Mouse (Mus musculus): ENCODE data around the gene Ntrk2. TPM values are rescaled to one million over a fixed set of nuclear protein-coding genes. Genes with fewer than 3 reads are reported as not detected.

The Ntrk2 gene
- 3.2 and 3.8 TPM in 2 replicates for polyA plus RNA-seq (2012; rRNA removed)

DNA sequence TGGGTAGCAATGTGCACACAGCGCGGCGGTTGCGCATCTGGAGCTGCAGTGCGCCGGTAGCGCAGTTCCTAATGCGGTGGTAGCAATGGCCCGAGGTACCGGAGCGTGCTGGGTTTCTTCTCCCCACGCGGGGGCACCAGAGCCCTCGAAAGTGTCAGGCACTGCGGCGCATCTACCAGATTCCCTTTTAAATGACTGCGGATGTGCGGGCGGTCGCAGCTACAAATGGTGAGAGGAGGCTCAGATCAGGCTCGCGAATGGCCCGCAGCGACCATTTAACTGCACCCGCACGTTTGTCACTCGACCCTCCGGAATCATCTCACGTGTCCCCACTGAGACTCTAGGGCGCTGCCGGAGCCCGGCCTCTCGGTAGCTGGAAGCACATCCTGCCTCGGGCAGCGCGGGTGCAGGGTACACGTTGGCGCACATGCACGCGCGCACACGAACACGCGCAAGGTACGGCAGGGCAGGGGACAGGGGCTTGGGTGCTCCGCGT lies at the start of gene Ntrk2:
Gene Ntrk2 (plus strand): TSS at position 173 of the 496 bp plus-strand sequence.
- peak; percentile 62 for DNase-seq (ENCODE audit: low spot score)

DNA sequence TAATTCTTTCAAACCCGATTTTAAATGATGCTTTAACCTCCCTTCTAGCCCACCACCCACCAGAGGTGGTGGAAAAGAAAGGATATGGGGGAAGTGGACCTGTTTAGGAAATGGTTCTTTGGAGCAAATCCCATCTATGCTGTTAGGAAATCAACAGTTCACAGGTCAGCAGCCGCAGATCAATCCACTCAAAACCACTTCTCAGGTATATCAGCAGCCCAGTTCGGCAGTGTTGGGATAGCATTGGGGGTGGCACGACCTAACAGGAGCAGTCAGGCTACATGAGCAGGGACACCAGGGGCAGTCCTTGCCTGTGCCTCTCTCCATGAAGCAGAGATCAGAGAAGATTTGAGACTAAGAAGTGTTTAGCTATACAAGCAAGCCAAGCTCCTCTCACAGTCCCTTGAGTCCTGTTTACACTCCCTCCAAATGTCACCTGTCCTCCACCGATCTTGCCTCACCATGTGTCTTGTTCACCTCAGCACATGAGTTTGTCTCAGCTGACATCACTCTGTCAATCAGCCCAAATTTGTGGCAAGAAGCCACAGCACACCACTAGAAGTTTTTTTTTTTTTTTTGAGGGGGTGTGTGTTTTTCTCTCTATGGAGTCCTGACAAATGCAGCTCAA lies 45.3 kb upstream of the Ntrk2 start:
- no peak for DNase-seq (ENCODE audit: low spot score)

DNA sequence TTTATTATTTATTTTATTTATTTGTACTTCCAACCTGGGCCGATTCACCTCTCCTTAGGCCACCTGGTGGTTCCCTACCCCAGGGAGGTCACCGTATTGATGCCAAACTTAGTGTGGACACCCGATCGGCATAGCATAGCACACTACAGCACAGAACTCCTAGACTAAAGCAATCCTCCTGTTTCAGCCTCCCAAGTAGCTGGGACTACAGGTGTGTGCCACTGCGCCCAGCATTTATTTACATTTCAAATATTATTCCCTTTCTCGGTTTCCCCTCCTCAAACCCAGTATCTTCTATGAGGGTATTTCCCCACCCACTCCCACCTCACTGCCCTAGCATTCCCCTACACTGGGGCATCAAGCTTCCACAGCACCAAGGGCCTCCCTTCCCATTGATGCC lies 38.1 kb upstream of the Ntrk2 start:
- DNase-seq (ENCODE audit: low spot score): no peak

DNA sequence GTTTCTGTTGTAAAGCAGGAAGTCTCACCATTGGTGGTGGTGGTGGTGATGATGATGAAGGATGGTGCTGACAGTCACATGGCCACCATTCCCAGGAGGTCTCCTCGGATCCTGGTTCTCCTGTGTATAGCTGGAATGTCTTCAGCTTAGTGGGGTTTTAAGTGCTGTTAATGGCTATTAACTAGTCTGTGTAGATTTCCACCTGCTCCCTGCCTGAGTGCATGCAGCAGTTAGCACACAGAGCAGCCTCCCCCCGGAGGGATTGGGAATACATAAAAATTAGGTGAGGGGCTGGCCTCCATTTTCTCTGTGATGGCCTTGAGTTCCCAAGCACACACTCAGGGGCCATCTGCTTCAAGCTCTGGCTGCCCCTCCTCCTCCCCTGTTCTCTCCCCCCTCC lies 36.9 kb upstream of the Ntrk2 start:
- no peak for DNase-seq (ENCODE audit: low spot score)

DNA sequence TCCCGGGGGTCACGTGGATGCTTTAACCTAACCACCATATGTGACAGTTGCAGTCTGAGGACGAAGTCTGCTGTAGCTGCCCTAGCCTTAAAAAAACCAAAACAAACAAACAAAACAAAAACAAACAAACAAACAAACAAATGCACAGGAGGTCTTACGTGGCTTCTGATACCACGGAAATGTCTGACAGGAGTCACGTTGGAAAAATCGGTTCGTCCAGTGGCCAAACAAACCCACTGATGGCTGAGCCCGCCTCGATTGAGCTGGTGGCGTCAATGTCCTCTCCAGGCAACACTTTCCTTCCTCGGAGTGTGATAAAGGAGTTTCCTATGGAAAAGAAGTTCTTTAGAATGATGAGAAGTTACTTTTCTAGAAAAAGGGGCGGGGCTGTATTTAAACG lies 27.1 kb upstream of the Ntrk2 start:
- DNase-seq (ENCODE audit: low spot score): no peak

DNA sequence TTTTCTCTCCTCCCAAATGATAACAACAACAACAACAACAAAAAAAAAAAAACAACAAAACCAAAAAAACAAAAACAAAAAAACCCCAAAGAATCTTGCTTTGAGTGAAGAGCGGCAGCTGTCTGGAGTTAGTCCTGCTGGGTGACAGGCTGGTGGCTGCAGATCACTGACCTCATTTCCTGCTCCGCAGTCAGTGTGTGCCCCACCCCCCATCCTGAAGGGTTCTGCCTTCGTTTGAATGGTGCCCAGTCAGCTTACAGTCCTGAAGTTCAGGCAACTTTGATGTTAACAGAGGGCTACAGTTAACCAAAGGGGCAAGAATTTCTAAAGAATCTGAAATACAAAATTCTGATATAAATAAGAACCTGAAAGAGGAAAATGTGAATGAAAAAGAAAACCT lies 19.9 kb upstream of the Ntrk2 start:
- DNase-seq (ENCODE audit: low spot score): no peak

DNA sequence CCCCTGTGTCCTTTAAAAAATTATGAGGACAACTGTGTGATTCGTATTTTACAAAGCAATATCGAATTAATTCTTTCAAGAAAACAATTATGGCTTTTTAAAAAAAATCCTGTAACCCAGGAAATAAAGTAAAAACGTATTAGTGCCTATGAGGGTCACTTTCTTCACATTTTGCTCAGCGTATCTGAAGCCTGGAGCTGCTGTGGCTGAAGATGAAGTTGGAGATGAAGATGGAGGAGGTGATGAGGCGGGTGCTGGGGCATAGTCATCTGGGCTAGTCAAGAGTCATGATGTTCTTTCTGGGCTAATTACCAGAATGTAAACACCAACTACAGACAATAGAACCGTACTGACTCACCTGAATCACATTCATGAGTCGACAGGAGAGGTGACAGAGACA lies 15.6 kb upstream of the Ntrk2 start:
- no peak for DNase-seq (ENCODE audit: low spot score)

GRCm38 (mm10) chr13:58797386-58797785 lies 9.0 kb upstream of the Ntrk2 start:
- DNase-seq (ENCODE audit: low spot score): no peak

GRCm38 (mm10) chr13:58801291-58801690 lies 5.1 kb upstream of the Ntrk2 start:
- DNase-seq (ENCODE audit: low spot score): no peak

DNA sequence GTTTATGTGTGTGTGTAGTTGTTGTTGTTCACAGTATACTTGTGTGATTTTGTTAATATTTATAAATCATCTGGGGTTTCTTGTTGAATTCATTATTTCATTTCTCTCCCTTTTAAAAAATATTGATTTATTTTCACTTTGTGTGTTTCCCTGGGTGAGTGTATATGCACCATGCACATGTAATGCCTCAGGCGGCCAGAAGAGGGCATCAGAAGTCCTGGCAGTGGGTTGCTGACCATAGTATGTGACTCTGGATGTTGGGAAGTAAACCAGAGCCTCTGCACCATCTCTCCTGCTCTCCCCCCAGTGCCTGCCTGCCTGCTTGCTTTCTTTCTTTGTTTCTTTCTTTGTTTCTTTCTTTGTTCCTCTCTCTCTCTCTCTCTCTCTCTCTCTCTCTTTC lies 2.5 kb upstream of the Ntrk2 start:
- DNase-seq (ENCODE audit: low spot score): no peak

DNA sequence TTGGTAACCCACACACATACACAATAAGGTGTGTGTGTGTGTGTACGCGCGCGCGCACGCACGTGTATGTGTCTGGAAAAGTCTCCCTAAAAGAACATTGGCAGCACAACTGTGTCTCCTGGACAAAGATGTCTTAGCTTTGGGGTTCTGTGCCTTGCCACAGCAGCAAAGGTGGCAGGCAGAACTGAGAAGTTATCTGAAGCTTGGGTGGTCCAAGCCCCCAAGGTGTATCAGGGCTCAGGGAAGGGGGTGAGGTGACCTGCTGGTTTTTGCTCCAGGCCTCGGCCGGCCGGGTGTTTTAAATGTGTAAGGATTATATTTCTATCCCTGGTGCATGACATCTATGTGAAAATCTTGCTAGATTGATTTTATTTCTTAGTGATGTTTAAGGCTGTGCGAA lies 536 bp upstream of the Ntrk2 start:
- DNase-seq (ENCODE audit: low spot score): no peak

DNA sequence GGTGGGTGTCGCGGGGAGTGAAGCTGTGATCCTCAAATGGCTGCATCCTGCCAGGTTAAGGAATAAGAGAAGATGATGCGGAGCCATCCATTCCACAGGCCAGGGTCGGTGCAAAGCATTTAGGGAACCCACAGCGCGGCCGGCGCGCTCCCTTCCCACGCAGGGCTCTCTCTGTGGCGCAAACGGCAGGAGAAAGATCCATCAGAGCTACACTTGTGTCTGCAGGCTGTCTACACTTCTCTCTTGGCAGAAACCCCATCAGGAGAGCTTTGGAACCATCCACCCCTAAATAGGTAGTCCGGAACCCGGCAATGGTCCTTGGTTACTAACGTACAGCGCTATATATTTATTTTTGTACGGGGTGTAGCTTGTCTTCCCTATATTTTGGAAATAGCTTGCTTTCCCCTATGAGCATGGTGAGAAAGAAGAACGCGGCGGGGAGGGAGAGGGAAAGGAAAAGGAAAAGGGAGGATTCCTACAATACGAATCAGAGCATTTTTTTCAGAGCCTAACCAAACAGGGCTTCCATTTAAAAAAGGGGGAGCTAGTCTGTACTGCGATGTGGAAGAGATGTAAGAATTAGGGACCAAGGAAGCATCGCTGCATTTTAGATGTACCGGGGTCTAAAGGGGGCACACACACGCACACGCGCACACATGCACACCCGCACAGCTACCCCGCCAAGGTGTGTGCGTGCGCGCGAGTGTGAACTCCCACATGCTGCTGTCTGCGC lies 693 bp downstream of the Ntrk2 start:
- DNase-seq (ENCODE audit: low spot score): no peak

DNA sequence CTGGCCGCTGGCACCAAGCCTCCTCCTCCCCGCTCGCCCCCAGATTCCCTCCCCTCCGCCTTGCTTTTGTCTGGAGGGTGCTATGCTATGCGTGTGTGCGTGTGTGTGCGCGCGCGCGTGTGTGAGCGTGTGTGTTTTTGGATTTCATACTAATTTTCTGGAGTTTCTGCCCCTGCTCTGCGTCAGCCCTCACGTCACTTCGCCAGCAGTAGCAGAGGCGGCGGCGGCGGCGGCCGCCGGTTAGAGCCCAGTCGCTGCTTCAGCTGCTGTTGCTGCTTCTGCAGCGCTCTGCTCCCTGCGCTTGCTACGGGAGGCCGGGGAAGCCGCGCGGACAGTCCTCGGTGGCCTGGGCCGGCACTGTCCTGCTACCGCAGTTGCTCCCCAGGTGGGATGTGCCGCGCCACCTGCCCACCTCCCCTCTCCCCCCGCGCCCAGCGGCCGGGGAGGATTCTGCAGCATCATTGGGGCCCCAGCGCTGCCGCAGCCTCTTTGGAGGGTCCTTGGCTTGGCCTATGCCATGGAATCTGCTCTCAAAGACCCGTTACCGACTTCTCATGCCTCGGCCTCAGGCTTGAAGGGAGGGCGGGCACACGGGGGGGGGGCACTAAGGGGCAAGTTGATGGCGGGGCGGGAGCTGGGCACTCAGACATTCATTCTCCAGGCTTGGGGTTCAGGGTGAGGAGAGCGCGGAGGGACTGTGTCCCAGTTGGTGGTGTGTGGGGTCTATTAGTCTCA lies 1.4 kb downstream of the Ntrk2 start:
- DNase-seq (ENCODE audit: low spot score): peak; percentile 22

- DNase-seq (ENCODE audit: low spot score): peak; percentile 22
Measured at GRCm38 (mm10) chr13:58808381-58808821, 2.0 kb downstream of the Ntrk2 start.

DNA sequence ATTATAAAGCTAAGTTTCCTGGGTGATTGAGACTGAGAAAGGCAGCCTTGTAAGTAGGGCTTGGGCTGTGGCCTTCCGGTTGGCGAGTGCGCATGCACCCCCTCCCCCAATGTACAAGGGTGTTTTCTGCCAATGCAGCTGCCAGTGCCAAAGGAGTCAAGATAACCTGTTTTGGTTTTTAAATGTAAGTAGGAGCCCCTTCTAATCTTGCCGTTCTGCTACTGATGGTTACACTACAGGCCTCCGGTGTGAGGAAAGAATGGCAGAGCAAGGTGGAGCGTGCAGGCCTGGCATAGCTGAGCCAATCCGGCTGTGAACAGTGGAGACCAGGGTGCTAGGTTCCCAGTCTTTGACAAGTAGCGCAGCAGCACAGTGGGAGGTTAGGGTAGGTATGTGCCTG lies 3.6 kb downstream of the Ntrk2 start:
- no peak for DNase-seq (ENCODE audit: low spot score)

DNA sequence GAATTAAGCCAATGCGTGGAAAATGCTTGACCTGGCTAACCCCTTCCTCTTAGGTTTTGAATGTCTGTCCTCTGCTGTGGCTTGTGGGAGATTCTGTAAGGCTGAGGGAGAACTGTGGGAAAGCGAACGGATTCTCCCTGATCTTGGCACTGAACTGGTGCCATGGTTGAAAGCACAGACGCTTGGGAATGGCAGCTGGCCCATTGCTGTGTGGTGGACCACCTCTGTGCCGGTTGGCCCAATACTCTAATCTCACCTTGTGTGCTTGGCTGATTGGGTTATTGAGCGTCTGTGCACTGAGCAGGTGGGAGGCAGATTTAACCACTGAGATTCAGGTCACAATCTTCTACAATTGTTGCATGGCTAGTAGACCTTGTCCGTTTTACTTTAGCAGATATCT lies 18.4 kb downstream of the Ntrk2 start:
- DNase-seq (ENCODE audit: low spot score): no peak

DNA sequence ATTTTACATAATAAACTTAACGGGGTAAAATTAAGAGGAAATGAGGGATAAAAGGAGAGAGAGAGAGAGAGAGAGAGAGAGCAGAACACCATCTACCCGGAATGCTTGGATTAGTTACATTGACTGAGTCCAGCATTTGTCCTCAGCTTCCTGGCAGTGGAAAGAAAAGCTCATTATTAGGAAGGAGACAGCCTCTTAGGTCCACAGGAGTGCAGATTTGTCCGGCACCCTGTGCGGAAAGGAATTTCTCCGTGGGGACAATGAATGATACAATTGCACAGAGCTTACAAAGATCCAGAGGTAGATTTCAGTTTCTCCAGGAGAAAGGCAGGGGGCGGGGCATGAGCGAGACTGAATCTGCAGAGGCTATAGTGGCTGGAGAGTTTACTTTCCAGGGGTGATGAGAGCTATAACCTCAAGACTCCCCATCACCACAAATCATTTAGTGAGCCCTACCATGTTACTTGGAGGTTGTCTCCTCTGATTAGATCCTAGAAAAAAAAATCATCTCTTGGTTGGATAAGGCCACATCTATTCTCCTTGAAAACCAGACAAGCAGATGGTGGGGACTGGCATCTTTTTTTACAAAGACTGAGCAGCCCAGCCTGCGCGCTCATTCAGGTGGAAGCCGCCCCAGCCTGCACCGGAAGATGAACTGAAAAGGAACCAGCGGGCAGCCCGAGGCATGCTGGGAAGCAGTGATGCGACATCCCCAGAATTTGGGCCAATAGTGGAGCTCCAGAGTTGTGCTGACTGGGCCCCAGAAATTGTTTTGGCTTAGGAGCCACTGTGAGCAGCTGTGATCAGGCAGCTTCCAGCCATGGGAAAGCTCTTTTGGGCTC lies 20.2 kb downstream of the Ntrk2 start:
- no peak for DNase-seq (ENCODE audit: low spot score)

- DNase-seq (ENCODE audit: low spot score): no peak
Measured at GRCm38 (mm10) chr13:58831999-58832398, 25.6 kb downstream of the Ntrk2 start.

DNA sequence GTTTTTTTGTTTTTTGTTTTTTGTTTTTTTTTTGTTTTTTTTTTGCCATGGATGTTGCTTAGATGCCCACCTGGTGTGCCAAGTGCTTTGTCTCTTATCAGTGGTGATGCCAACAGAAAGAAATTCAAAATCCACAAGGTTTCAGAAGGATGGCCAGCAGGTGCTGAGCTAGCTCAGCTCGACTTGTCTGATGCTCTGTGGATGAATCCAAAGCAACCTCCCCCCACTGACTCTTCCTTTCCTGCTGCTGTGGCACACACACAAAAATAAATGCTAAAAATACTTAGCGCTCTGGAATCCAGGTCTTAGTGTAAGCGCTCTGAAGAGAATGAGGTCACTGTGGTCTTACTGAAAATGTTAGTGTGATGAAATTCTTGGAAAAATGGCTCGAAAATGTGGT lies 28.4 kb downstream of the Ntrk2 start:
- no peak for DNase-seq (ENCODE audit: low spot score)

DNA sequence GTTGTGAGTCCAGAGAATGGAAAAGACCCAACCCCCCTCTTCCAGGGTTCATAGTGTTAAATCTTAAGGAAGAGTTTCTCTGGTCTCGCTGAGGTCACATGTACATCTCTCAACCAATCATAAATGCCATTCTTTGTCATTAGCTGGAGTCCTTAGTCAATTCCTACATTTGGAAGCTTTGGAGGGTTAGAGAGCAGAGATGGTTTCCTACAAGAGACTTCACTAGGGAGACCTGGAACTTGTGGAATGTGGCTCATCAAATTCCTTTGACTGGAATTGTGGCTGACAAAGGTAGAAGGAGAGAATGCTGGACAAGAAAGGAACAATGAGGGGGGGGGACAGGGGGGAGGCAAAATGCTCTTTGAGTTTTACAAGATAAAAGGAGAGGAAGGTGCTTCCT lies 30.5 kb downstream of the Ntrk2 start:
- DNase-seq (ENCODE audit: low spot score): no peak

- DNase-seq (ENCODE audit: low spot score): no peak
Measured at GRCm38 (mm10) chr13:58838110-58838509, 31.7 kb downstream of the Ntrk2 start.
